Mouse (Mus musculus): Measurements from ENCODE around the gene Apbb1ip.

DNA sequence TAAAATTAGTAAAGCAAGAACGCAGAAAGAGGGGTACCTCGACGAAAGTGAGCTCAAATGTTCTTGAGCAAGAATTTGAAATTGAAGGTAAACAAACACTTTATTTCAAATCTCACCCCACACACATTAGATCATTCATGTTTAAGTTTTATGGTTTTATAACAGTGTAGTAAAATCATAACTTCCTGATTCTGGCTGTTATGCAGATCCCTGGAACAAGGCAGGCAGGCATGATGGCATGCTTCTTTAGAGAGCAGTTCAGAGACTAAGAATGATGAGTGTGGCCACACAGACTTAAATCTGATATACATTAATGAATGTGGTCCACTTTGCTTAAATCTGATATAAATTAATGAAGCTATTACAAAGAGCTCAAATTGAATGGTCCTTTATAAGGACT lies 102.7 kb downstream of the Apbb1ip start:
- TF ChIP-seq POU5F1 (IDR thresholded peaks at IDR 0.05; ENCODE audit: borderline replicate concordance, low read length) (no peak), CTCF (conservative IDR thresholded peaks at IDR 0.05; ENCODE audit: low read length) (no peak)
